Mouse (Mus musculus): Measurements from ENCODE around the gene Hes6. TPM values are rescaled to one million over a fixed set of nuclear protein-coding genes. Genes with fewer than 3 reads are reported as not detected.

Gene Hes6
- total RNA-seq, 2 experiments from 2014 or later = 6.0 to 6.4 TPM

Other genes with a start within 250 kb of the Hes6 start
- gene Ramp1, start 234.2 kb downstream of the Hes6 start, total RNA-seq (2021) = 10 to 100 TPM; 22.6 to 23.3 TPM
- 10 to 100 TPM; 50.7 to 53.9 TPM for gene Ube2f, start 163.7 kb downstream of the Hes6 start, total RNA-seq (2021)
- gene Scly, start 115.7 kb downstream of the Hes6 start, total RNA-seq (2021) = 1 to 10 TPM; 8.1 TPM
- gene Espnl, start 92.0 kb downstream of the Hes6 start, total RNA-seq (2021) = under 1 TPM in 1 of 2 experiments, not detected in 1; 0.12 TPM
- 10 to 100 TPM; 72.6 to 80.4 TPM for gene Klhl30, start 63.0 kb downstream of the Hes6 start, total RNA-seq (2021)
- gene Erfe, start 47.6 kb downstream of the Hes6 start, total RNA-seq (2021) = 1 to 10 TPM; 1.2 to 1.6 TPM
- gene Ilkap, start 15.2 kb downstream of the Hes6 start, total RNA-seq (2021) = 10 to 100 TPM; 35.4 to 40.1 TPM
- gene Per2, start 45.3 kb upstream of the Hes6 start, total RNA-seq (2021) = 1 to 10 TPM; 2.3 to 3.0 TPM
- gene Traf3ip1, start 80.6 kb upstream of the Hes6 start, total RNA-seq (2021) = 1 to 10 TPM; 3.0 to 4.1 TPM
- gene Asb1, start 126.5 kb upstream of the Hes6 start, total RNA-seq (2021) = 10 to 100 TPM; 14.8 to 16.2 TPM